Mouse (Mus musculus) heart, embryonic 11.5 days (tissue): ENCODE data around the gene Mapt. TPM values are rescaled to one million over a fixed set of nuclear protein-coding genes. Genes with fewer than 3 reads are reported as not detected.

Source experiments
- ATAC-seq: fragments of 200-750 bp; cut with Nextera tagmentation; replicated peaks from 2 replicates; pipeline ENCODE4 v1.8.0; 2017; ENCODE audit warnings: moderate library complexity; ENCODE audit not compliant: insufficient number of reproducible peaks, low FRiP score, low TSS enrichment
- H3K27ac ChIP-seq: fragments of 300-500 bp; sonication (generic); 2 replicates; pipeline ENCODE4 v1.5.1; 2014; ENCODE audit warnings: mild to moderate bottlenecking, low read depth, low read length
- H3K27me3 ChIP-seq: fragments of 300-500 bp; sonication (generic); 2 replicates; pipeline ENCODE4 v1.6.1; 2014; ENCODE audit warnings: mild to moderate bottlenecking, low read length, mixed read lengths; ENCODE audit not compliant: control insufficient read depth, insufficient read depth
- H3K36me3 ChIP-seq: fragments of 300-500 bp; sonication (generic); 2 replicates; pipeline ENCODE4 v1.6.1; 2014; ENCODE audit warnings: mild to moderate bottlenecking, low read length, moderate library complexity, mixed read lengths; ENCODE audit not compliant: control insufficient read depth, insufficient read depth
- H3K4me1 ChIP-seq: fragments of 300-500 bp; sonication (generic); 2 replicates; pipeline ENCODE4 v1.6.1; 2014; ENCODE audit warnings: low read length; ENCODE audit not compliant: control insufficient read depth, insufficient read depth
- H3K4me2 ChIP-seq: fragments of 300-500 bp; sonication (generic); 2 replicates; pipeline ENCODE4 v1.6.1; 2014; ENCODE audit warnings: mild to moderate bottlenecking, moderate library complexity
- H3K4me3 ChIP-seq: fragments of 300-500 bp; sonication (generic); 2 replicates; pipeline ENCODE4 v1.5.1; 2014; ENCODE audit warnings: low read depth, low read length
- H3K9ac ChIP-seq: fragments of 300-500 bp; sonication (generic); 2 replicates; pipeline ENCODE4 v1.6.1; 2014; ENCODE audit warnings: mild to moderate bottlenecking, low read depth, low read length, moderate library complexity
- H3K9me3 ChIP-seq: fragments of 300-500 bp; sonication (generic); replicated peaks from 2 replicates; pipeline ENCODE4 v1.6.1; 2016; ENCODE audit warnings: low read length; ENCODE audit not compliant: control insufficient read depth
- WGBS: fragments of 180-500 bp; shearing (Covaris S2); extraction: QIAGEN DNeasy Blood & Tissue Kit; methylation state at CpG from one replicate; pipeline ENCODE4 v1.1.7; 2014; ENCODE audit not compliant: insufficient replicate concordance; 5-methylcytosine and 5-hydroxymethylcytosine counted together
- polyA plus RNA-seq: library from polyadenylated mRNA; unstranded; fragments of >200 nt; fragmentation: Nextera tagmentation; extraction: Ambion mirVana; gene quantifications from 2 replicates; pipeline ENCODE4 v1.2.1, GENCODE M21; 2014

The Mapt gene
- 0.43 and 0.63 TPM in 2 replicates for polyA plus RNA-seq

DNA sequence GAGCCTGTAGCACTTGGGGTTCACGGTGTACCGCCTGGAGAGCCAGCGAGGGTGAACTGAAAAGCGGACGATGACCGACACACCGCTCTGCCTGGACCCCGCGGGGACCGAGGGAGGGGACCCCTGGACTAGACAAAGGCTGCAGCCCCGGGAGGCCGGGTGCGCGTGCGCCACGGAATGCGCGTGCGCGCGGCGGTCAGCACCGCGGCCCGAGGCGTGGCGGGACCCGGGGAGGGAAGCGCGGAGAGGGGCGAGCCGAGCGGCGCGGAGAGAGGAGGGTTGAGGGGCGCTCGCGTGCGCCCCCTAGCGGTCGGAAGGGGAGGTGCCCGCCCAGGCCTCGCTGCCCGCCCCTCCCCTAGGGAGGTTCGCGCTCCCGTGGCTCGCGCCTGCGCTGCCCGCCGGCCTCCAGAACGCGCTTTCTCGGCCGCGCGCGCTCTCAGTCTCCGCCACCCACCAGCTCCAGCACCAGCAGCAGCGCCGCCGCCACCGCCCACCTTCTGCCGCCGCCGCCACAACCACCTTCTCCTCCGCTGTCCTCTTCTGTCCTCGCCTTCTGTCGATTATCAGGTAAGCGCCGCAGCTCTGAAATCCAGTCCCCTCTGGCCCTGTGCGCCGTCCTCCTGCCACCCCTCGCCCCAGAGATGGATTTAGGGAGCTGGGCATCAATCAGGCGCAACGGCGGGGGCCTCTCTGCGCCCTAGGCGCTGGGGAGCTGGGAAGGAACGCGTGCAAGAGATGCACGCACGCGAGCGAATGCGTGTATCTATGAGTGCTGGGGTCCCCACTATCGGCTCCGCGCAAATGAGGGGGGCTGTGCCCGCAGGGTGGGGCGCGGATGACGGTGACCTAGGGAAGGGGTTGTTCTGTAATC is at the start of gene Mapt:
Mapt (plus strand) TSS at position 350 of the 871 bp plus-strand sequence.
- Histone ChIP-seq H3K9me3 (no peaks in the 10 kb centered on the region), H3K4me1 (peaks cover 9% of the 10 kb centered on the region), H3K27me3 (peaks cover 51% of the 10 kb centered on the region), H3K4me2 (peak within 1 kb of the TSS; percentile 96), H3K27ac (no peak within 1 kb of the TSS), H3K36me3 (no peaks in the 10 kb centered on the region), H3K9ac (peak within 1 kb of the TSS; percentile 75), H3K4me3 (peak within 1 kb of the TSS; percentile 67)
- 1% methylated on average over 84 of the region's 94 CpGs for WGBS
- ATAC-seq, result peak; percentile 87

DNA sequence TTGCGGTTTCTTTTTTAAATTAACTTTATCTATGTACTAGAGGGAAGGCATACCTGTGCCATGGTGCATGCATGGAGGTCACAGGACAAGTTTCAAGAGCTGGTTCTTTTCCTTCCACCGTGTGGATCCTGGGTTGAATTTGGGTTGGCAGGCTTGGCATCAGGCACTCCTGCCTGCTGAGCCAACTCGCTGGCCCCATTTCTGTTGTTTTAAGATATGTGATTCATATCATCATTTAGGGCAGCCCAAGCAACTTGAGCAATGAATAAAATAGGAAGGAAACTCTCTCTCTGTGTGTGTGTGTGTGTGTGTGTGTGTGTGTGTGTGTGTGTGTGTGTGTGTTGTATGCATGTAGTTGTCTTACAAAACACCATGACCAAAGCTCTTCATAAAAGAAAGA is 49.0 kb upstream of the Mapt start:
- no peak for ATAC-seq
- Histone ChIP-seq H3K9me3 (no peaks in the 10 kb centered on the region), H3K4me3 (no peak overlapping the region), H3K9ac (no peak overlapping the region), H3K4me1 (no peaks in the 10 kb centered on the region), H3K36me3 (no peaks in the 10 kb centered on the region), H3K4me2 (no peak overlapping the region), H3K27me3 (peaks cover 2% of the 10 kb centered on the region; the same call in 1 of the 2 replicates), H3K27ac (no peak overlapping the region)
- WGBS, result 71% methylated on average over 3 of the region's 3 CpGs

DNA sequence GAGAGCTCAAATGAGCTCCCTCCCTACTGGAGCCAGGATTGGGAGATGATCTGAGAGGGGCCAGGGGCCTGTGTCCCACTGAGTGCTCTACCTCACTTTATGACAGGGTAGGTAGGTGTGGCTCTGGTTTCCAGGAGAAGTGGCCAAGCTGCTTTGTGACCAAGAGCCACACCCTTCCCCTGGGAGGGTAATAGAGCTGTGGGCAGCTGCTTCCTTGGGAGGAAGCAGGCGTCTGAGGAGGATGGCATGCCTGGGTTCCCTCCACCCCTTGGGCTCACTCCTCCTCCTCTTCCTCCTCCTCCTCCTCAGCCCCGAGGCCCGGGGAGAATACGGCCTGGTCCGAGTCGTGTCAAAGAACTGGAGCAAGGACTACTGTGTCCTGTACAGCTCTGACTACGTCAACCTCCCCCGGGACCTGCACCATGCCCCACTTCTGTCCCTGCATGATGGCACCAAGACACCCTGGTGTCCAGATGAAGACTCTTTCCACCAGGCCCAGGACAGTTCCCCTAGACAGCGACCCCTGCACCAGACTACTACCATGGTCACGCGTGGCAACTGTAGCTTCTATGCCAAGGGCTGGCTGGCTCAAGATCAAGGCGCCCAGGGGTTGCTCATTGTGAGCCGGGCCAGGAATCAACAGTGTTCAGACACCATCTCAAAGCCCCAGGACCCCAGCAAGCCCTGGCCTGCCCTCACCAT is 44.9 kb upstream of the Mapt start, which contains the start of gene Sppl2c:
Sppl2c (plus strand) TSS at position 193 of the 702 bp plus-strand sequence.
- H3K9ac ChIP-seq, result no peak within 1 kb of the TSS
- H3K4me3 ChIP-seq, result no peak within 1 kb of the TSS
- 79% methylated on average over 13 of the region's 13 CpGs for WGBS
- no peaks in the 10 kb centered on the region for H3K9me3 ChIP-seq
- no peak within 1 kb of the TSS for H3K27ac ChIP-seq
- no peak for ATAC-seq
- H3K4me2 ChIP-seq, result no peak within 1 kb of the TSS
- no peaks in the 10 kb centered on the region for H3K36me3 ChIP-seq
- no peaks in the 10 kb centered on the region for H3K4me1 ChIP-seq
- H3K27me3 ChIP-seq, result peaks cover 5% of the 10 kb centered on the region; the same call in 1 of the 2 replicates

- Histone ChIP-seq H3K27ac (no peak overlapping the region), H3K9me3 (no peaks in the 10 kb centered on the region), H3K4me1 (no peaks in the 10 kb centered on the region), H3K36me3 (no peaks in the 10 kb centered on the region), H3K27me3 (peaks cover 5% of the 10 kb centered on the region; the same call in 1 of the 2 replicates), H3K9ac (no peak overlapping the region), H3K4me3 (no peak overlapping the region), H3K4me2 (no peak overlapping the region)
- WGBS, result 82% methylated on average over 9 of the region's 9 CpGs
- ATAC-seq, result no peak
Observed at GRCm38 (mm10) chr11:104186837-104187150, 44.4 kb upstream of the Mapt start.

DNA sequence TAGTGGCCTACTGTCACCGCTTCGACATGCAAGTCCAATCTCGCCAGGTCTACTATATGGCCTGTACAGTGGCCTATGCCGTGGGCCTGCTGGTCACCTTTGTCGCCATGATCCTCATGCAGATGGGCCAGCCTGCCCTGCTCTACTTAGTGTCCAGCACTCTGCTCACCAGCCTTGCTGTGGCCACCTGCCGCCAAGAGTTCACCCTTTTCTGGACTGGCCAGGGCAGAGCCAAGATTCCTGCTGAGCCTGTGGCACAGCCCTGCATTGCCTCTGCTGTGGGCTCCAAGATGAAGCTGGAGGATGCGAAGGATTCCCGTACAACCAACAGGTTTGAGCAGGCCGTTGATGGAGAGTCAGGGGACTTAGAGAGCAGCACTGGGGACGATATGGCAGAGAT is 43.4 kb upstream of the Mapt start:
- Histone ChIP-seq H3K4me1 (no peaks in the 10 kb centered on the region), H3K9me3 (no peaks in the 10 kb centered on the region), H3K4me2 (no peak overlapping the region), H3K36me3 (no peaks in the 10 kb centered on the region), H3K9ac (no peak overlapping the region), H3K4me3 (no peak overlapping the region), H3K27ac (no peak overlapping the region), H3K27me3 (peaks cover 5% of the 10 kb centered on the region; the same call in 1 of the 2 replicates)
- WGBS, result 90% methylated on average over 10 of the region's 10 CpGs
- no peak for ATAC-seq

- H3K4me1 ChIP-seq, result no peaks in the 10 kb centered on the region
- H3K27ac ChIP-seq, result no peak overlapping the region
- no peaks in the 10 kb centered on the region for H3K36me3 ChIP-seq
- H3K9me3 ChIP-seq, result no peaks in the 10 kb centered on the region
- H3K4me2 ChIP-seq, result no peak overlapping the region
- WGBS, result 51% methylated on average over 2 of the region's 2 CpGs
- no peak overlapping the region for H3K4me3 ChIP-seq
- H3K9ac ChIP-seq, result no peak overlapping the region
- ATAC-seq, result no peak
- H3K27me3 ChIP-seq, result peaks cover 5% of the 10 kb centered on the region; the same call in 1 of the 2 replicates
Observed at GRCm38 (mm10) chr11:104190008-104190407, 41.2 kb upstream of the Mapt start.

GRCm38 (mm10) chr11:104195382-104195781 is 35.8 kb upstream of the Mapt start:
- Histone ChIP-seq H3K4me2 (no peak overlapping the region), H3K9me3 (no peaks in the 10 kb centered on the region), H3K27me3 (peaks cover 12% of the 10 kb centered on the region), H3K36me3 (no peaks in the 10 kb centered on the region), H3K4me1 (no peaks in the 10 kb centered on the region), H3K9ac (no peak overlapping the region), H3K27ac (no peak overlapping the region), H3K4me3 (no peak overlapping the region)
- WGBS, result 65% methylated on average over 11 of the region's 11 CpGs
- ATAC-seq, result no peak

- Histone ChIP-seq H3K9ac (no peak overlapping the region), H3K27me3 (peaks cover 12% of the 10 kb centered on the region), H3K36me3 (no peaks in the 10 kb centered on the region), H3K4me2 (no peak overlapping the region), H3K4me1 (no peaks in the 10 kb centered on the region), H3K4me3 (no peak overlapping the region), H3K27ac (no peak overlapping the region), H3K9me3 (no peaks in the 10 kb centered on the region)
- 12% methylated on average over 9 of the region's 9 CpGs for WGBS
- no peak; the same call in 1 of the 2 replicates for ATAC-seq
Observed at GRCm38 (mm10) chr11:104195791-104196190, 35.4 kb upstream of the Mapt start.
